Mouse (Mus musculus) c-Kit-positive CD71-positive TER-119-negative erythroid progenitor cells, embryonic 14.5 days (primary cell): Measurements from ENCODE around the gene Krt72.

Experiments used
- DNase-seq: peaks from one replicate; pipeline ENCODE4 v3.0.0-alpha.2; 2013; ENCODE audit warnings: low read depth

The Krt72 gene

GRCm38 (mm10) chr15:101786360-101786759, at the start of gene Krt72:
TSS of gene Krt72 (minus strand) at chr15:101786460.
- no peak for DNase-seq

GRCm38 (mm10) chr15:101834784-101835328, 48.6 kb upstream of the Krt72 start:
- DNase-seq = no peak

GRCm38 (mm10) chr15:101833131-101833530, 46.9 kb upstream of the Krt72 start:
- DNase-seq = no peak

GRCm38 (mm10) chr15:101829441-101829840, 43.2 kb upstream of the Krt72 start:
- DNase-seq = no peak

GRCm38 (mm10) chr15:101821786-101822185, 35.5 kb upstream of the Krt72 start:
- no peak for DNase-seq

- DNase-seq = no peak
Observed at GRCm38 (mm10) chr15:101817875-101818274, 31.6 kb upstream of the Krt72 start, which contains the start of gene Krt2. TSS of gene Krt2 (minus strand) at chr15:101818169.

- no peak for DNase-seq
Observed at GRCm38 (mm10) chr15:101803052-101803822, 17.0 kb upstream of the Krt72 start.

GRCm38 (mm10) chr15:101802296-101802835, 16.1 kb upstream of the Krt72 start, which contains the start of gene Krt73:
TSS of gene Krt73 (minus strand) at chr15:101802346.
- no peak for DNase-seq

GRCm38 (mm10) chr15:101790867-101791266, 4.6 kb upstream of the Krt72 start:
- DNase-seq = no peak

- no peak for DNase-seq
Observed at GRCm38 (mm10) chr15:101773420-101773819, 12.8 kb downstream of the Krt72 start.

GRCm38 (mm10) chr15:101772711-101773081, 13.6 kb downstream of the Krt72 start:
- peak; percentile 44 for DNase-seq

GRCm38 (mm10) chr15:101772080-101772710, 14.1 kb downstream of the Krt72 start:
- DNase-seq = no peak

GRCm38 (mm10) chr15:101770226-101770625, 16.0 kb downstream of the Krt72 start:
- no peak for DNase-seq

GRCm38 (mm10) chr15:101742711-101743110, 43.5 kb downstream of the Krt72 start, which contains the start of gene Krt71:
TSS of gene Krt71 (minus strand) at chr15:101743109.
- DNase-seq = no peak

- no peak for DNase-seq
Observed at GRCm38 (mm10) chr15:101737786-101738185, 48.5 kb downstream of the Krt72 start.

- DNase-seq = no peak
Observed at GRCm38 (mm10) chr15:101730653-101731052, 55.6 kb downstream of the Krt72 start.
